Mouse (Mus musculus) hindlimb bud, embryonic 11.5 days (tissue): ENCODE data around the gene Vmn1r85.
"Not testable (repeated sequence)": the region's sequence is repeated elsewhere in the genome, so short reads cannot be mapped to it uniquely, and the experiment has no call there.

Experiments
- DNase-seq: peaks from one replicate; pipeline ENCODE4 v3.0.0-alpha.2; 2012; ENCODE audit warnings: low read depth, low spot score; ENCODE audit errors: extremely low spot score

Gene Vmn1r85

DNA sequence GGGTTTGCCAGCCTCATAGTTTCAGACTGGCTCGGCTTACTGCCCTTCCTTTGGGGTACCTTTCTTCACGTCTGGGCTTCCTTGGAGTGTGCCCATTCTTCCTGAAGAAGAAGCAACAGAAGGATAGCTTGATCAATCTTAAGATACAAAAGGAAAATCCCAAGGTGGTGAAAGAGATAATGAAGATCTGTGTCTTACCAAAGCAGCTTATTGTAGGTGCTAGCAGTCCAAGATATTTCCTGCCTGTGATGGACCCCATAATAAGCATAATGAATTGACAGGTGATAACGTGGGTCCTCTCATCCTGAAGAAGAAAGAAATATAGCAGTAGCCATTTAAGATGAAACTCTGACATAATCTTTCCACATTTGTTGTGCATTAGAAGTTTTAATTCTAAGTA is at the start of gene Vmn1r85:
Vmn1r85 (minus strand) TSS at position 101 of the 400 bp plus-strand sequence.
- no peak for DNase-seq

- no peak for DNase-seq
Observed at GRCm38 (mm10) chr7:13140057-13140456, 45.1 kb upstream of the Vmn1r85 start, which contains the start of gene Vmn1r87. Gene Vmn1r87, minus strand, starts transcription at chr7:13140157.

DNA sequence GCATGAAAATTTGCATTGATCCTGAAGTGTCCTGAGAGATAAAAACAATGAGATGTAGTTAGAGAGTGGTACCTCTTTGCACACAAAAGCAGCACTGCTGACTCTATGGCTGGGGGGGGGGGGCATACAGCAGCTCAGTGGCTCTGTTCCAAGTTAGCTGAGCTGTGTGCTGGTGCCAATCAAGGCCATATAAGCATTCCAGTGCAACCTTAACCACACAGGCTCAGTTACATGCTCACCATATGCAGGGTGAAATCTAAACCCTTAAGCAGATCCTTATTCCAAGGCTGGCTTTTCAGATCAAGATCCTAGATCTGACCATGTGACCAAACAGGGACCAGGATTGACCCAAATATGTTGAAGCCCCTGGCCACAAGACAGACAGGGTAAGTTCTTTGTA is 42.4 kb upstream of the Vmn1r85 start:
- no peak for DNase-seq

DNA sequence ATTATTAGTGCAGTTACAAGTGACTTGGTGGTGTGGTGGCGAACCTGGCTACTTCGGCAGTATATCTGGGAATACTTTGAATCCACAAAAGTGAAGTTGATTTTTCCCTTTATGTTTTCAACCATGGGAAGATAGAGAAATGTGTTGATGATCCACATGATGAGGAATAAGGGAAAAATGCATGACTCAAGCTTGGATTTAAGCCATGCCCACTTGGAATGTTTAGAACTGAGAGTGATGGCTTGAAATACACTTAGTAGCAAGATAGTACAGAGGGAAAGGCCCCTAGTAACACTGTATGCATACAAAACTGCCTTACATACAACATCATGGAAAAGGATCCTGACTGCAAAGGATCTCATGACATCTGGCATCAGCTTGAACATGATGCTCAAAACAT is 36.9 kb upstream of the Vmn1r85 start:
- no peak for DNase-seq

DNA sequence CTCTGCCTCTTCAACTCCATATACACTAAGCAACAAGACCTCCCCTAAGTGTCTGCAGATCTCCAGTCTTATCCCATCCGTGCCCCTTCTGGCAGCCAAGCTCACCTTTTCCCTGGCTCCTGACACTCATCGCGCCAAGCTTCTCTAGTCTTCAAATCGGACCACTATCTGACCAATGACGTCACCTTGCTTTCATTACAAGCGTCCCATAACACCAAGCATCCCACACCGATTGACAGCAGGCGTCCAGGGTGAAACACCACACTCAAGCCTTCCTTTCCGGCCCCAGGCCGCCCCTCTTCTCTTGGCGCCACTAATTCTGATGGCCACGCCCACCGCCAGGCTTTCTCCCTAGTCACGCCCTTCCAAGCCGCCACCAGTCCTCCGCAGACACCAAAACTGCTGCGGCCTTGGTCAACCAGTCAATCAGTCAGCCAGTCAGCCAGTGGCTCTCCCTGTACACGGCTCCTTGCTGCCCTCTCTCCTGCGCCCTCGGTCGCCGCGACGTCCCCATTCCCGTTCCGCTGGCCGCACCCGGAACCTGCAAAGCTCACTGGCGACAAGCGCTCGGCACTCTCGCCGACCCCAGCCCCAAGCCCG is 28.7 kb upstream of the Vmn1r85 start:
- DNase-seq: not testable (repeated sequence)

DNA sequence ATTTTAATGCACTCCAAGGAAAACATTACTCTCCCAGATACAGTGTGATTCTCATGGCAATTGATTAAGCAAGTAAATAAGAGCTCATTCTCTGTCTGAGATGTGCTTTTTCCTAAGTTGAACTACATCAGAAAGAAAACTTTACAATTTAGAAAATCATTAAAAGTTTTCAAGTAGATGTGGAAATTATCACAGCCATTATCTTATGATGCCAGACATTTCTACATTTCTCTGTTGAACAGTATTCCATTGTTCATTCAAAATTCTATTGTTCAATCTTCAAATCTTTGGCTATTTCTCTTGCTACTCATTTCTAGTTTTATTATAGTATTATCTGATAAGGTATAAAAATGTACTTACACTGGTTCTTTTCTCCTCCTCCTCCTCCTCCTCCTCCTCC is 24.8 kb upstream of the Vmn1r85 start, which contains the start of gene Vmn1r86:
Vmn1r86 (minus strand) TSS at position 101 of the 400 bp plus-strand sequence.
- DNase-seq: no peak

GRCm38 (mm10) chr7:13072293-13072692 is 22.7 kb downstream of the Vmn1r85 start:
- DNase-seq: no peak

DNA sequence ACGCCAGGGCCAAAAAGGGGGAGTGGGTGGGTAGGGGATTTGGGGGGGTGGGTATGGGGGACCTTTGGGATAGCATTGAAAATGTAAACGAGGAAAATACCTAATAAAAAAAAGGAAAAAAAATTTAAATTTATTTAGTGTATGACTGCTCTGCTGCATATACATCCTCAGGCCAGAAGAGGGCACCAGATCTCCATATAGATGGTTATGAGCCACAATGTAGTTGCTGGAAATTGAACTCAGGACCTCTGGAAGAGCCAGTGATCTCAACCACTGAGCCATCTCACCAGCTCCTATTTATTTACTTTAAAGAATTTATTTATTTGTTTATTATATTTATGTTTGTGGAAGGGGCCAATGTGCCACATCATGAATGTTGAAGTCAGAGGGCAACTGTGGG is 31.6 kb downstream of the Vmn1r85 start:
- DNase-seq: not testable (repeated sequence)

DNA sequence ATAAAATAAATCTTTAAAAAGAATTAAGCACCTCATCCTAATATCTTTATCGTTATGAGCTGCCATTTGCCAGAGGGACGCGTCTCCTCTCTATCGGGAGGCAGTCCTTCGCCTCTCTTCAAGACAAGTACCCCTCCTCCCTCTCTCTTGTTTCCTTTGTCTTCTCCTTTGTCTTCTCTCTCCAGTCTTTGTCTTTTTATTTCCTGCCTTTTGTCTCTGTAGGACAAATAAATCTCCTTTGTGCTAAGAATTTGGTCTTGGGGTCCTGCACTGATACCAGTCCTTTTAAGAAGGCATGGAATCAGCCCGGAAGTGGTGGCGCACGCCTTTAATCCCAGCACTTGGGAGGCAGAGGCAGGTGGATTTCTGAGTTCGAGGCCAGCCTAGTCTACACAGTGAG is 35.4 kb downstream of the Vmn1r85 start:
- no peak for DNase-seq

GRCm38 (mm10) chr7:13056913-13057700 is 37.9 kb downstream of the Vmn1r85 start:
- DNase-seq: no peak

GRCm38 (mm10) chr7:13054287-13055010 is 40.5 kb downstream of the Vmn1r85 start, which contains the start of gene Mzf1:
Gene Mzf1, minus strand, starts transcription at chr7:13054764.
- peak; percentile 96 for DNase-seq

GRCm38 (mm10) chr7:13053961-13054286 is 41.0 kb downstream of the Vmn1r85 start:
- DNase-seq: no peak

DNA sequence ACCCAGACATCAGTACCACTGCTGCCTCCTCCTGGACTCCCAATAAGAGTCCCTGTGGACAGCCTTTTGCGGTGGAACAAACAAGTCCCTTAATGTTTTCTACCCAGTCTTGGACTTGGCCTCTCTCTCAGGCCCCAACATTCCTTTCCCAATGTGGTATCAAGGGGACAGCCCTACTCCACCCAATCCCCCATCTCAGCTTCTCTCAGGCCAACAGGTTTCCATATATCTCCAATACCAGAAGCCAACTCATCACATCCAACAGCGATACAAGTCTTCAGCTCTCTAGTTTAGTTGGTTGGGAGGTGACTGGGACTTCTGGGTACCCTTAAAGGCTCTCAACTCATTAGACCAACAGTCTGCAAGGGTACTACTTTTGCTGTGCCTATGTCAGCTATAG is 41.5 kb downstream of the Vmn1r85 start:
- DNase-seq: no peak

DNA sequence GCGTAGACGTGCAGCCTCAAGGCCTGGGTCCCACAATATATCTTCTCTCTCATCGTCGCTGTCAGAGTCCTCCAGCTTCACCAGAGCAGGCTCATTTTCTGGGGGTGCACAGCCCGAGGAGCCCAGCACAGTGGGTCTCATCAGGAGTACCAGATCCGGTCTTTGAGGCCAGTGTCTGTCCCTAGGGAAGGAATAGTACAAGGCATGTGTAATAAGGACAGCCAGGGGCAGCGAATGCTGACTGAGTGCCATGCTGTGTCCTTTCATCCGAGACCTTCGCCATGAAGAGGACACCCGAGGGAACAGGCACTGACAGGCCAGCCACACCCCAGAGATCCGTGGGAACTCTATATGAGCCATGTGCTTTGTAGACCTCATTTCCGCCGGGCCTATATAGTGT is 42.0 kb downstream of the Vmn1r85 start:
- no peak for DNase-seq

- DNase-seq: no peak
Observed at GRCm38 (mm10) chr7:13046084-13046483, 48.9 kb downstream of the Vmn1r85 start.

DNA sequence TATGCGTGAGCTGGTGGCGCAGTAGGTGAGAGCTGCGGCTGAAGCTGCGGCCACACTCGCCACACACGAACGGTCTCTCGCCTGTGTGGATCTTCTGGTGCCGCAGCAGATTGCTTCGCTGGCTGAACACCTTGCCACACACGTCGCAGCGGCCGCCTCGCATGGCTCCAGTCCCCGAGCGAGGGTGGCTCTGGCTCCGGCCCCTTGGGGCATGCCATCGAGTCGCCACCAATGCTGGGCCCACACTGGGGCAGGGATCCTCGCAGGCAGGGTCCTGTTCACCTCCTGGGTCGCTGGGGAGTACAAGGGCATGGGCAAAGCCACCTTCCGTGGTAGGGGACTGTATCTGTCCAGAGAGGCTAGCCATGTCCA is 50.7 kb downstream of the Vmn1r85 start:
- DNase-seq: no peak

- DNase-seq: no peak
Observed at GRCm38 (mm10) chr7:13043445-13044253, 51.3 kb downstream of the Vmn1r85 start.

DNA sequence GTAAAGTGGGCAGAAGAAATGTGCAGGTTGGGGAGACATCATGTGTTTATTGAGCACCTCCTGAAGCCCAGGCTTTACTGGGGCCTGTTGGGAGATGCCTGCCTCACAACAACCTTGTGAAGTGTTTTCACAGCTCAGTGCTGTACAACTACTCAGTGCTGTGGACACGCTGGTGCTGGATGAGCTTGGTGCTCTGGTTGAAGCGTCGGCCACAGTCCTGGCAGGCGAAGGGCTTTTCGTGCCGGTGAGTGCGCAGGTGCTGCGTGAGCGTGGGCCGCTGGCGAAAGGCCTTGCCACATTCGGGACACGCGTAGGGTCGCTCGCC is 51.9 kb downstream of the Vmn1r85 start:
- DNase-seq: no peak

DNA sequence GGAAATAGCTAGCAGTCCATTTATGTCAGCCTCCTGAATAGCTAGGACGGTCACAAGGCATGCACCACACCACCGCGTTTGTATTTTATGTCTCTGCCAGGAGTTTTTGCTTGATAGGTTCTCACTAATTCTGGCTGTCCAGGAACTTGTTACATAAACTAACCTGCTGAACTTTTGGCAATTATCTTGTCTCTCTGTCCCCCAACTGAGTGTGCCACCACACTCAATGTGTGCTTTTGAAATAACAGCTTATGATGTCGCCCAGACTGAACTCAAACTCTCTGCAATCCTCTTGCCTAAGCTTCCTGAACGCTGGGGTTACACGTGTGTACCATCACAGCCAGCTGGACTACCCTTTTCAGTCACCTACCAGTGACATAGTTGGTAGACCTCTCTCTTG is 52.5 kb downstream of the Vmn1r85 start:
- DNase-seq: no peak

GRCm38 (mm10) chr7:13041256-13041655 is 53.7 kb downstream of the Vmn1r85 start:
- DNase-seq: no peak

DNA sequence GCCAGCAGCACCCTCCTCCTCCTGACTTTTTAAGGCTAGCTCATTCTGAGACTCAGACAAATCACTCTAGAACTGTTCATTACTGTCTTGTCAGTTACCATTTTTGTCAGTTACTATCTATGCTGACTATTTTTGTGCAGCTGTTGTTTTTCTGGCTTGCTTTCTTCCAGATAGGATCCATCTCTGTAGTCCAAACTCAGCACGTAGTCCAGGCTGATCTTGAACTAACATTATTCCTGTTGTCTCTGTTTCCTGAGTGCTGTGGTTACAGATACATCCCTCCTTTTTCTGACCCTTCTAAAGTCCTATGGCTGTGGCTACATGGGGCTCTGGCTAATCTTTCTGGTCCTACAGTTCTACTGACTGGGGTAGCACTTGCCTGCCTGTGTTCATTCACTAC is 55.8 kb downstream of the Vmn1r85 start:
- no peak for DNase-seq
